Mouse (Mus musculus): ENCODE measurements at regions not wholly inside any gene's neighbourhood (a gene's known extent, or its start where the extent isn't known, plus 50 kb on each side); places are given as distances from the start of the nearest gene placed in this dataset.

DNA sequence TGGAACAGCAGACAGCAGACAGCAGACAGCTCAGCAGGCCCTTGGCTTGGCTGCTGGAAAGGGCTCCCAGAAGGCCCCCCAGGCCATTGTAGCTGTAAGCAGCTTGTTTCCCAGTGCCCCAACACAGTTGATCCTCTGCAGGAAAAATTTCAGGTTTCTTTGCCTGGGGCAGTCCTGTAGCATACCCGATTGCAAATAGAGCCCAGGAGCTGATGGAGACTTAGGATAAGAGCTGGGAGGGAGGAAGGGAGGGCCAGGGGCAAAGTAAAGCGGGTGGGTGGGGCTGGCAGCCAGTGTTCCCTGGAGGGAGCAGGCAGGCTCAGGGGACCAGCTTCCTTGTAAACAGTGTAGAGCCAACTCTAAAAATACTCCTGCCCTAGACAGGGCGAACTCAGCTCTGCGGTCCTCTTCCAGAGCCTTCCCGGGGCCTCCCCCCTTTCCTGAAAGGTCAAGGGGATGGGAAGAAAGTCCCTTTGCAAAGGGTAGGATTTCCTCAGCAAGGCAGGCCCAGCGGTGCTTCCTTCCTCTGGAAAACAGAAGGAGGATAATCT is 101.8 kb upstream of the Jun start:
- TF ChIP-seq CTCF (IDR thresholded peaks at IDR 0.05; ENCODE audit: low read depth, low read length) (no peak), POLR2A (IDR thresholded peaks at IDR 0.05; ENCODE audit: extremely low read depth, insufficient read depth, low read length) (no peak)

Measured in liver, adult 2 months (tissue).